Mouse (Mus musculus) embryonic fibroblast, embryonic 13.5 days (primary cell): Measurements from ENCODE around the gene Casd1. TPM values are rescaled to one million over a fixed set of nuclear protein-coding genes. Genes with fewer than 3 reads are reported as not detected.

Experiments used
- H3K27ac ChIP-seq: 2 replicates; pipeline ENCODE4 v1.5.1; 2012; ENCODE audit warnings: low read length, control low read depth, inconsistent platforms; ENCODE audit not compliant: insufficient read depth
- H3K4me1 ChIP-seq: 2 replicates; pipeline ENCODE4 v1.6.1; 2011; ENCODE audit warnings: low read length; ENCODE audit not compliant: control insufficient read depth, insufficient read depth
- H3K4me3 ChIP-seq: 2 replicates; pipeline ENCODE4 v1.5.1; 2011; ENCODE audit warnings: mild to moderate bottlenecking, control low read depth, low read length; ENCODE audit not compliant: insufficient read depth
- CTCF ChIP-seq: IDR thresholded peaks from 2 replicates; pipeline ENCODE4 v1.5.1; 2011; ENCODE audit warnings: mild to moderate bottlenecking, control low read depth, low read length, moderate library complexity, borderline replicate concordance; ENCODE audit not compliant: insufficient read depth
- POLR2A ChIP-seq: IDR thresholded peaks from 2 replicates; pipeline ENCODE4 v1.6.1; 2011; ENCODE audit warnings: low read depth, mild to moderate bottlenecking, control low read depth, low read length, moderate library complexity
- polyA plus RNA-seq: library from polyadenylated mRNA; stranded (reverse); fragments of >200 nt; gene quantifications from 2 replicates; pipeline ENCODE4 v1.2.4, GENCODE M21; 2011; ENCODE audit warnings: low read depth; ENCODE audit not compliant: missing spikeins, insufficient read length

Gene Casd1
- 16.0 and 18.8 TPM in 2 replicates for polyA plus RNA-seq

- no peaks in the 10 kb centered on the region for H3K4me1 ChIP-seq
- 0 out of 2 replicates have a peak within 1 kb of the TSS, but pooled peaks have one; percentile 2 for H3K27ac ChIP-seq
- TF ChIP-seq CTCF = no peak
- TF ChIP-seq POLR2A = peak; percentile 50
- H3K4me3 ChIP-seq = peak within 1 kb of the TSS; percentile 56
These were observed at the start of gene Casd1 for GRCm38 (mm10) chr6:4600658-4601296. TSS of gene Casd1 (plus strand) at chr6:4600839.

- H3K4me3 ChIP-seq = no peak overlapping the region
- H3K4me1 ChIP-seq = no peaks in the 10 kb centered on the region
- TF ChIP-seq POLR2A (no peak), CTCF (no peak)
- no peak overlapping the region for H3K27ac ChIP-seq
These were observed 45.3 kb upstream of the Casd1 start for GRCm38 (mm10) chr6:4555366-4555765.

DNA sequence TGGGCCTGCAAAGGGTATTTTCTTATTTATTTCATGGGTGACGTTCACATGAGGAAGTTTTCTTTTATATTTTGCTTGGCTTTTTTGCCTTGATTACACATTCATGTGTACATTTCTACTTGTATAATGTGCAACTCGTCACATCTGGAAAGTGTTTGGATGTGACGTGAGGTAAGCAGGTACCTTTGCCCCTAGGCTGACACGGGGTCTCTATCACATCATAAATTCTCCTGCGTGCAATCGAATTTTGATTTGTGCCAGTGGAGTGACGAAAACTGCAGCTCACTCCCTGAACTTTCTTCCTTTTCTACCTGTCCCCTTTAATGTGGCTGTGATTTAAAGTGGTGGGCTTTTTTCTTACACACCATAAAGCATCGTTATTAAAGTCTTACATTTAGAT is 43.6 kb upstream of the Casd1 start:
- Histone ChIP-seq H3K4me3 (no peak overlapping the region), H3K4me1 (no peaks in the 10 kb centered on the region; the same call in 1 of the 2 replicates), H3K27ac (no peak overlapping the region)
- TF ChIP-seq CTCF (no peak), POLR2A (no peak)

DNA sequence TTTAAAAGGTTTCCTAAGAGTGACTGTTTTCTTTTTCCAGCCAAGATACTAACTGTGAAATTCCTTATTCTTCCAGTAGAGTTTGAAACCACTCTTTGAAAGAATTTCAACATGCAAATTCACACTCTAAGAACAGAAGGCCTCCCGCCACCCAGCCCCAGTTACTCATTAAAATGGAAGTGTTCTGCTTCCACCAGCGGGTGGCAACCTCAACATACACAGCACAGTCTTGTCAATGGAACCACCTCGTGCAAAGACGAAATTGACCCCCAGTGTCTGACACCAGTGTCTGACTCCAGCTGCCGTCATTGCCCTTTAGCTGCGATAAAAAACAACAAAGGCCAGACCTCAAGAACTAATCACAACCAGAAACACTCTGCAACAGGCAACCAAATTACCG is 43.0 kb upstream of the Casd1 start:
- H3K4me3 ChIP-seq = no peak overlapping the region
- H3K4me1 ChIP-seq = no peaks in the 10 kb centered on the region; the same call in 1 of the 2 replicates
- no peak for TF ChIP-seq POLR2A
- peak; percentile 67; the same call in 1 of the 2 replicates for TF ChIP-seq CTCF
- no peak overlapping the region for H3K27ac ChIP-seq

DNA sequence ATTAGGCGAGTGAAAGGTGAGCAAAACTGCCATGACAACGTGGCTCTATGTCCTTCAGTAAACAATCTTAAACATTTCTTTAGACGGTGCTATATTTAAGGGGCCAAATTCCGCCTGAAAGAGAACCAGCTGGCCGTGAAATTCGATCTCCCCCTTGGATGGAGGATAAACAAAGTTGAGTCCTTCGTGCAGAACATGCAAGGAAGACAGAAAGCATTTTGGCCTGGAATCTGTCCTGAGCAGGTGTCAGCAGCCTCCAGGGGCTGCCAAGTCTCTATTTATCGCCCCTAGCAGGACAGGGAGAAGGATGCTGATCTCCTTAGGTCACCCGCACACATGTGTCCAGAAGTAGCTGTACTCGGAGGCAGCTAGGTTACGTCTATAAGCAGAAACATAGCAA is 39.5 kb upstream of the Casd1 start:
- no peak overlapping the region for H3K27ac ChIP-seq
- no peak overlapping the region for H3K4me3 ChIP-seq
- H3K4me1 ChIP-seq = no peaks in the 10 kb centered on the region; the same call in 1 of the 2 replicates
- TF ChIP-seq POLR2A (no peak), CTCF (no peak)

GRCm38 (mm10) chr6:4561621-4562020 is 39.0 kb upstream of the Casd1 start:
- Histone ChIP-seq H3K4me3 (no peak overlapping the region), H3K4me1 (no peaks in the 10 kb centered on the region; the same call in 1 of the 2 replicates), H3K27ac (no peak overlapping the region)
- TF ChIP-seq CTCF = no peak
- TF ChIP-seq POLR2A = no peak

DNA sequence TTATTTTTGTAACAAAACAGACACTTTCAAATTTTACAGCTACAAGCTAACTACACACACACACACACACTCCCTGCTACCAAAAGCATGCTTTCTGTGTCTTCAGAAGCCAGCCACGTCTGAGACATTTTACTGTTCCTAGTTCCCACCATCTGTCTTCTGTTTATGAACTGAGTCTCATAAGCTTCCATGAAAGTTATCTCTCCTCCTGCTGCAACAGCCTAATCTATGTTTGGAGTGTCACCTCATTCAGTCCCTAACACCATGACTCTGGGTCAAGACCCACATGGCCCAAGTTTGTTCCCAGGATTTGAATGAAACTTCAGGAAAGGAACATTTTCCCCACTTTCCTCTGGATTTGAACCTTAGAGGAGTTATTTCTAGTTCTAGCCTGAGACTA is 38.2 kb upstream of the Casd1 start:
- TF ChIP-seq CTCF (no peak), POLR2A (no peak)
- Histone ChIP-seq H3K4me3 (no peak overlapping the region), H3K4me1 (no peaks in the 10 kb centered on the region; the same call in 1 of the 2 replicates), H3K27ac (no peak overlapping the region)

GRCm38 (mm10) chr6:4563477-4563876 is 37.2 kb upstream of the Casd1 start:
- Histone ChIP-seq H3K4me3 (no peak overlapping the region), H3K4me1 (no peaks in the 10 kb centered on the region; the same call in 1 of the 2 replicates), H3K27ac (no peak overlapping the region)
- no peak for TF ChIP-seq CTCF
- TF ChIP-seq POLR2A = no peak

GRCm38 (mm10) chr6:4570412-4570811 is 30.2 kb upstream of the Casd1 start:
- H3K4me1 ChIP-seq = no peaks in the 10 kb centered on the region
- H3K27ac ChIP-seq = no peak overlapping the region
- no peak for TF ChIP-seq CTCF
- no peak for TF ChIP-seq POLR2A
- H3K4me3 ChIP-seq = no peak overlapping the region

DNA sequence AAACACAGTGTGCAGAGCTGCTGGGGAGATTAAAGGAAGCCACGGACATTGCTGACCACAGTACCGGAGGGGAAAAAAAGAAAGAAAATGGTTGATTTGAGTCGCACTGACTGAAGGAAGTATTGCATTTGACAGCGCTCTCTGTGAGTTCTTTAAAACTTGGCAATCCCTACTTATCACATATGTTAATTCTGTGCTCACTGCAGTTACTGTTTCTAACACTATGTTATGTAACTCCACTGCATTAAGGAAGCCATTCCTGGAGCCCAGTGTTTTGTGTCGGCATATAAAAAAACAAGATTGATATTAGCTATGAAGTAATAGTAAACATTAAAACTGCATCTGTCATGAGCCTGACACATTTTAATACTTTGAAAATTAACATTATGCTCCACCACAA is 22.9 kb upstream of the Casd1 start:
- Histone ChIP-seq H3K4me3 (no peak overlapping the region), H3K27ac (no peak overlapping the region), H3K4me1 (no peaks in the 10 kb centered on the region)
- no peak for TF ChIP-seq CTCF
- no peak for TF ChIP-seq POLR2A
